Mouse (Mus musculus) liver, embryonic 15.5 days (tissue): ENCODE data around the gene Cfap70. TPM values are rescaled to one million over a fixed set of nuclear protein-coding genes. Genes with fewer than 3 reads are reported as not detected.
A peak's percentile ranks its signal among the peaks of the same experiment; 100 is the strongest.

Experiments
- ATAC-seq: fragments of 200-750 bp; cut with Nextera tagmentation; 2 replicates; pipeline ENCODE4 v1.8.0; 2017; ENCODE audit warnings: moderate number of reproducible peaks, mild to moderate bottlenecking, moderate library complexity; ENCODE audit not compliant: insufficient read depth
- H3K27ac ChIP-seq: fragments of 300-500 bp; sonication (generic); replicated peaks from 2 replicates; pipeline ENCODE4 v1.5.1; 2015; ENCODE audit warnings: mild to moderate bottlenecking, inconsistent platforms
- H3K27me3 ChIP-seq: fragments of 300-500 bp; sonication (generic); 2 replicates; pipeline ENCODE4 v1.6.1; 2015; ENCODE audit warnings: mild to moderate bottlenecking, inconsistent platforms
- H3K36me3 ChIP-seq: fragments of 300-500 bp; sonication (generic); replicated peaks from 2 replicates; pipeline ENCODE4 v1.6.1; 2015; ENCODE audit warnings: moderate library complexity, mild to moderate bottlenecking, inconsistent platforms
- H3K4me1 ChIP-seq: fragments of 300-500 bp; sonication (generic); replicated peaks from 2 replicates; pipeline ENCODE4 v1.6.1; 2015; ENCODE audit warnings: inconsistent platforms
- H3K4me2 ChIP-seq: fragments of 300-500 bp; sonication (generic); 2 replicates; pipeline ENCODE4 v1.6.1; 2015; ENCODE audit warnings: moderate library complexity, mild to moderate bottlenecking, inconsistent platforms
- H3K4me3 ChIP-seq: fragments of 300-500 bp; sonication (generic); replicated peaks from 2 replicates; pipeline ENCODE4 v1.5.1; 2015; ENCODE audit warnings: mild to moderate bottlenecking, inconsistent platforms
- H3K9ac ChIP-seq: fragments of 300-500 bp; sonication (generic); 2 replicates; pipeline ENCODE4 v1.6.1; 2015; ENCODE audit warnings: moderate library complexity, mild to moderate bottlenecking, inconsistent platforms
- H3K9me3 ChIP-seq: fragments of 300-500 bp; sonication (generic); replicated peaks from 2 replicates; pipeline ENCODE4 v1.6.1; 2016; ENCODE audit warnings: inconsistent platforms
- WGBS: fragments of 180-500 bp; shearing (Covaris S2); methylation state at CpG from one replicate; pipeline ENCODE4 v1.1.7; 2015; ENCODE audit warnings: mixed read lengths; ENCODE audit not compliant: insufficient replicate concordance; 5-methylcytosine and 5-hydroxymethylcytosine counted together
- polyA plus RNA-seq: library from polyadenylated mRNA; unstranded; fragments of >200 nt; fragmentation: Nextera tagmentation; extraction: Ambion mirVana; gene quantifications from 2 replicates; pipeline ENCODE4 v1.2.1, GENCODE M21; 2015

Gene Cfap70
- polyA plus RNA-seq, 1 experiment from 2014 or later: not detected

DNA sequence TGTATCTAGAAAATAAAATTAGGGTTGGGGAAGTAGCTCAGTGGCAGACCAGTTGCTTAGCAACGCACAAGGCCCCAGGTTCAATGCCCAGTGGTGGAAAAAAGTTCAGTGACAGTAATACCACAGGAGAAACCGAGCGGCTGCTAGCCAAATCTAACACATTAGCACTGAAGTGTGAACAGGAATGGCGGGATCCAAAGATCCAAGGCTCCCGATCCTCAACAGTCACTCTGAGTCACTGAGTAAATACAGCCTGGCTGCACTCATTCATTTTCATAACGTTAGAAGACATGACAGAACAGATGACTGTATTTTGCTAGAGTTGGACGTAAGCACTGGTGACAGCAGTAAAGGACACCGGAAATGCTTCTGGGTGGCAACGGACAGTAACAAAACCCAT, 106.1 kb downstream of the Cfap70 start:
- no peak overlapping the region for H3K27ac ChIP-seq
- no peak overlapping the region for H3K9ac ChIP-seq
- H3K4me3 ChIP-seq: 0 out of 2 replicates have a peak overlapping the region, but pooled peaks have one; percentile 70
- H3K36me3 ChIP-seq: peaks cover 42% of the 10 kb centered on the region
- 0 out of 2 replicates have a peak overlapping the region, but pooled peaks have one; percentile 78 for H3K4me2 ChIP-seq
- no peaks in the 10 kb centered on the region for H3K9me3 ChIP-seq
- WGBS: 81% methylated on average over 9 of the region's 9 CpGs
- peaks cover 41% of the 10 kb centered on the region for H3K4me1 ChIP-seq
- no peaks in the 10 kb centered on the region for H3K27me3 ChIP-seq
- ATAC-seq: no peak

Other genes starting within 250 kb of the Cfap70 start
- gene Kcnk16, start 183.0 kb downstream of the Cfap70 start, polyA plus RNA-seq: 11.3 and 14.1 TPM in 2 replicates
- 4.5 and 5.0 TPM in 2 replicates for gene Nudt13, start 157.5 kb downstream of the Cfap70 start, polyA plus RNA-seq
- gene Ecd, start 104.1 kb downstream of the Cfap70 start, polyA plus RNA-seq: 25.3 and 26.8 TPM in 2 replicates
- 7.5 and 8.5 TPM in 2 replicates for gene Fam149b, start 104.1 kb downstream of the Cfap70 start, polyA plus RNA-seq
- gene Dnajc9, start 63.3 kb downstream of the Cfap70 start, polyA plus RNA-seq: 111 and 114 TPM in 2 replicates
- gene Mrps16, start 58.6 kb downstream of the Cfap70 start, polyA plus RNA-seq: 42.7 and 48.3 TPM in 2 replicates
- gene Anxa7, start 27.9 kb upstream of the Cfap70 start, polyA plus RNA-seq: 41.2 and 41.5 TPM in 2 replicates
- gene Mss51, start 44.7 kb upstream of the Cfap70 start, polyA plus RNA-seq: 0.44 and 0.48 TPM in 2 replicates
- 18.2 and 18.3 TPM in 2 replicates for gene Ppp3cb, start 94.3 kb upstream of the Cfap70 start, polyA plus RNA-seq
- gene Usp54, start 188.8 kb upstream of the Cfap70 start, polyA plus RNA-seq: 0.77 and 0.78 TPM in 2 replicates
- gene Myoz1, start 204.3 kb upstream of the Cfap70 start, polyA plus RNA-seq: 2.8 and 4.4 TPM in 2 replicates
- gene Synpo2l, start 216.1 kb upstream of the Cfap70 start, polyA plus RNA-seq: 0.68 and 1.3 TPM in 2 replicates
- 35.3 and 40.6 TPM in 2 replicates for gene Sec24c, start 222.1 kb upstream of the Cfap70 start, polyA plus RNA-seq
- gene Fut11, start 242.7 kb upstream of the Cfap70 start, polyA plus RNA-seq: 6.3 and 7.3 TPM in 2 replicates